Mouse (Mus musculus) monocyte, adult 5-6 weeks (primary cell): ENCODE measurements at regions not wholly inside any gene's neighbourhood (a gene's known extent, or its start where the extent isn't known, plus 50 kb on each side); places are given as distances from the start of the nearest gene placed in this dataset.
A peak's percentile ranks its signal among the peaks of the same experiment; 100 is the strongest.
"Not testable (repeated sequence)": the region's sequence is repeated elsewhere in the genome, so short reads cannot be mapped to it uniquely, and the experiment has no call there.

Source experiments
- ATAC-seq: fragments of 153-309, 156-312 bp; replicated peaks from 2 replicates; pipeline ENCODE4 v1.8.0; 2017; ENCODE audit warnings: mild to moderate bottlenecking; ENCODE audit not compliant: low TSS enrichment, insufficient number of reproducible peaks, severe bottlenecking, poor library complexity, low FRiP score

GRCm38 (mm10) chr2:166446536-166446935 is 267.1 kb downstream of the Prex1 start:
- ATAC-seq = peak; percentile 83

DNA sequence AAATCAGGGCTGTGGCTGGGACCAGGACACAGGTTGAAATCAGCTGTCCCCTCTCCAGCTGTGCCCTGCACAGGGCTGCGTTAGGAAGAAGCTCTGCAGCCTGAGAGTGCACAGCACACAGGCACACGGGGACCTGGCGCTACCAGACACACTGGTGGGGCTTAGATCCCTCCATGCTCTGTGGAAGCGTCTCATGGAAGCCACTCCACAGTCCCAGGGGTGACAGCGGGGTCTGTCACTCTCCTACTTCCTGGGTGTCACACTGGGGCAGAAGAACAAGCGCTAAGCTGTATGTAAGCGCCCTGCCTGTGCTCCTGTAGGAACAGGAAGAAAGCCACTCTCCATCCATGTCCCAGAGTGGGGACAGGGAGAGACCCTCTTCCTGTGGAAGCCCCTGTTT is 267.8 kb downstream of the Prex1 start:
- not testable (repeated sequence) for ATAC-seq

DNA sequence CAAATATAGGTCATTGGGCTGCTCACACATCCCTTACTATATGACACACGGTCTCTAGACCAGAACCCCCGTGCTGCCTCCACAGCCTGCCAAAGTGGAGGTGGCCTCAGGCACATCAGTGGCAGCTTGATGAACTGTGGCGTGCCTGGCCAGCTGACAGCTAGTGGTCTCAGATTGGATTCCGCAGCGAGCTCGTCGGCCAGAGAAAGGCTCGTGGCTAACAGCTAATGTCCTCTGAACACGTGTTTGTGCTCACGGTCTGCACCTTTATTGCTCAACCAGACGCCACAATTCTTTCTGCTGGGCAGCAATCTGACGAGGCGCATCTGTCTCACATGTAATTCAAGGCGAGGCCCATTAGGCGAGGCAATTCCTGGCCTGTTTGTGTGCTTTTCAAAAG is 270.6 kb downstream of the Prex1 start:
- ATAC-seq = no peak

DNA sequence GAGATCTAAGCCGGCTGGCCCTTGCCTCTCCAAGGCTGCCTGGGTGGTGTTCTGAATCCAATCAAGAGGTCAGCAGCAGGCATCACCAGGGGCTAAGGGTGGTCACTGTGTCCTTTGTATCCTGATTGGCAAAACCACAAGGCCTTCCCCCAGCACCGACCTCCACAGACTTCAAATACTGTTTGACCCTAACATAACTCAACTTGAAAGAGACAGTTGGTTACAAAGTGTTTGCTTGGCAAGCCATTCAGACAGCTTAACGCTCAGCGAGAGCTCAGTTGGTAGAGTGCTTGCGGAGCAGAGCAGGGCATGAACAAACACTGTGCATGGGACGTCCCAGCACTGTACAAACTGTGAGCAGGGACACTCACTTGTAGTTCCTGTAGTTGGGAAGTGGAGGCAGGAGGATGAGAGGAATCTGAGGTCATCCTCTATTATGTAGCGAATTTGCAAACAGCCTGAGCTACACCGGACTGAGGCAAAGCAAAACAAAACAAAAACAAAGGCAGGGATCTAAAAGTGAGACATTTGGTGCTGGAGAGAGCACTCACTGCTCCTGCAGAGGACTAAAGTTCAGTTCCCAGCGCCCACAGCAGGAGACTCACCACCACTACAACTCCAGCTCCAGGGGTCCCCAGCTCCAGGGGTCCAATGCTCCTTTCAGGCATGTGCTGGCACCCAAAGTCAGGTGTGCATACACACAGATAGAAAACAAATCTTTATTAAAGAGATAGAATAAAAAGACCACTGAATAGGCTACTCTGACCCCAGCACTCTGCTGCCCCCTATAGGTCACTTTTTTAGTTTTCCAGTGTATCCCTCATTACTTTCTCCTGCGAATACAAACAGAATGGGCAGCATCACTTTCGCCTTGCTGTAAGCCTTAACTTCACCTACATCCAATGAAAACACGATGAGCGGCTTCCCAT is 273.5 kb downstream of the Prex1 start:
- no peak for ATAC-seq

GRCm38 (mm10) chr2:166438207-166438606 is 275.4 kb downstream of the Prex1 start:
- no peak for ATAC-seq

- ATAC-seq = no peak
Measured at GRCm38 (mm10) chr2:166434554-166434953, 279.1 kb downstream of the Prex1 start.

- ATAC-seq = no peak
Measured at GRCm38 (mm10) chr2:166433655-166434333, 278.3 kb upstream of the Sulf2 start.

DNA sequence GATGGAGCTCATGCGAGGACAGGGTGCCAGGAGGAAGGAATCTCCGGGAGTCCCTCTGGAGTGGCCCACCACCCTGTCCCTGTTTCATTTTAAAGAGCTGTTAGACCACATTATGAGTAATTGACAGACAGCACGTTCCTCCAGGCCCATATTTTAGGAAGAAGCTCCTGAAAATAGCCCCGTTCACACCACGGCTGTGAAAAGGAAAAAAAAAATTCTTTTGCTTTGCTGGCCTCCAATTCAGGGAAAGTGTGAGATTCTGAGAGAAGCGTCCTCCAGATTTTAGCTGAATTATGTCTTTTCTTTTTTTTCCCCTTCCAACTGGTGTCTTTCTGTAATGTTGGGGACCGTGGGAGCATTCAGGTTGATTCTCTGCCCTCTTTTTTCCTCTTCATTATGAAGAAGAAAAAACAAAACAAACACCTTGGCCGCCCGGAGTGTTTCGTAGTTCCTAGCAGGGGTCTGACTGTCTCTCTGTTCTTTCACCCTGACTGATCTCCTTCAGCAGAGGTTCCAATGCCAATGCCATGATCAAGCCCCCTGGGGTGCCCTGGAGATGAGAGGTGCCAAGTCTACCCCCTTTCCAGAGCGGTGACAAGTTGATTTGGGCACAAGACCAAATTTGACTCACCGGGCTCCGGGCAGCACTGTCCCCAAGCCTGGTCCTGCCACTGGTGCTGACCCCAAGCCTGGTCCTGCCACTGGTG is 277.6 kb upstream of the Sulf2 start:
- ATAC-seq = no peak

DNA sequence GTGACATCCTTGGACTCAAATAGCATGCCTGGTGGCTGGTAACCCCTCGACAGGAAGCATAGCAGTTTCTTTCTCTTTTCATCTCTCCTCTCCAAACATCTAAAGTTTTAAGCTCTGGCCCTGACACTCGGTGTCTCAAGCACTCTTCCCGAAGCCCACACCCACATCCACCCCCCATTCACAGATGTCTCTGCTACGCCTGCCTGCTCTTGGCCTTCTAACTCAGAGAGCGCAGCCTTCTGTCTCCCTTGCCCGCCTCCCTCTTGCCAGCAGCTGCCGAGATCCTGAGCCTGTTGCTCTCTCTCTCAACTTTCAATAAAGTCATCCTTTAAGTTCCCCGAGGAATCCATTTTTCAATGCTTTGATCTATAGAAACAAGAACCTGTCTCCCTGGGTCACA is 277.1 kb upstream of the Sulf2 start:
- no peak for ATAC-seq

DNA sequence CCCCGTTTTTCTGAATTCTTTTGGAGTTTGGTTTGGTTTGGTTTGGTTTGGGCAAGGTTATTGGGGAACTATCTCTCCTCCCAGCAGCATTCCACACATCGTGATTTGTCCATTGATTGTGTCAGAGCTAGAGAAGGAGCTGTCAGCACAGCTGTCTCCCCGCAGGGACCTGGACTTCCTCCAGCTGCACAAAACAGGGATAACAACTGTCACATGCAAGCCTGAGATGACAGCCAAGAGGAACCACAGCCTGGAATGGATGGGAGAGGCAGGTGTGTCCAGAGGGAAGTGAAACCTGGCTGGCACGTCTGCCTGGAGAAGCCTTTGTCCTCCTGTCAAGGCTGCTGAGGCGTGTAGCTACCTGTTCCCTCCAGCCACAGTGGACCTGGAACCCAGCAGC is 274.5 kb upstream of the Sulf2 start:
- 0 out of 2 replicates have a peak, but pooled peaks have one; percentile 19 for ATAC-seq

DNA sequence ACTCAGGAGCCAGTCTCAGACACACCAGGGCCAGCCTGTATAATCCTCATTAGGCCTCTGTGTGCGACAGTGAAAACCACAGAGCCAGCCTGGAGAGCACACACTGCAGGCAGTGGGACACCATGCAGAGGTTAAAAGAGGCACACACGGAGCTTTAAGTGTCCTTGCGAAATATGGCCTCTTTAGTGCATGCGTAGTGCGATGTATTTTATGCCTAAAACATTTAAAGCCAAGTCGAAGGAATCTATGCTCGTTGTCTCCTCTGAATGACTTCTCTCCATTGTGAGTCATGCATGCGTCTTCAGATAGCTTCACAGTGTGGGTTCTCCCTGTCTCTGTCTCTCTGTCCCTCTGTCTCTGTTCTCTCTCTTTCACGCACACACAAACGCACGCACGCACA is 274.0 kb upstream of the Sulf2 start:
- ATAC-seq = no peak

- ATAC-seq = no peak
Measured at GRCm38 (mm10) chr2:166427390-166427789, 271.9 kb upstream of the Sulf2 start.

DNA sequence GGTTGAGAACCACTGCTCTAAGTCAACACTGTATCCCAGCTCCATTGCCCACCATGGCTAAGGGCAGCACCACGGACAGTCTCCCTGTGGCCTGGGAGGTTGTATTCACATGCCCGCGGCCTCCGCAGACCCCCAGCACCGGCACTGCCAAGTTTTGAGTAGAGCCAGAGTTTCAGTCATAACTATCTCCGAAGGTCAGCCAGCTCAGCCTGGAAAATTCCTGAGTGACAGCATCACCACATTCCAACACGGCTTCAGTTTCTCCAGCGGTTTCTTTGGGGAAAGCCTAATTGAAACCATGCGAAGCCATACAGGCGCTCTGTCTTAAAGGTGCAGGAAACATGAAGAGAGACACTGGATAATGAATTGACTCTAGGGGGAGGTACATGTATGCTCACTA is 271.5 kb upstream of the Sulf2 start:
- ATAC-seq = no peak

DNA sequence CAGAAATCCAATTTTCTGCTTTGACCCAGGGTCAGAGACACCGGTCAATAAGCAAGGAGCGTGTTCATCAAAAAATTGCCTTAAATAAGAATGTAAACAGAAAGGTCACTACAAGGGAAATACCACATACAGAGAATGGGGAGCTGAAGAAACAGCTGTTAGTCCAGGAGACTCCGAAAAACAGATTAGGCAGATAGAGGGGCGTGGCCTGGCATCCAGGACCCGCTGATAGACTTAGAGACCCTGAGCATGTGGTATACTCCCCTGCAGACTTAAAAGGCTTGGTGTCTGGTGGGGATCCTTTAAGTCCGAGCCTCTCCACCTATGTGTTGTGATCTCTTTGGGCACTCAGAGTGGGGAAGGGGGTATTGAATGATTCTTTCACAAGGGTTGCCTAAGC is 271.0 kb upstream of the Sulf2 start:
- no peak for ATAC-seq

GRCm38 (mm10) chr2:166425141-166425540 is 269.7 kb upstream of the Sulf2 start:
- ATAC-seq = no peak

DNA sequence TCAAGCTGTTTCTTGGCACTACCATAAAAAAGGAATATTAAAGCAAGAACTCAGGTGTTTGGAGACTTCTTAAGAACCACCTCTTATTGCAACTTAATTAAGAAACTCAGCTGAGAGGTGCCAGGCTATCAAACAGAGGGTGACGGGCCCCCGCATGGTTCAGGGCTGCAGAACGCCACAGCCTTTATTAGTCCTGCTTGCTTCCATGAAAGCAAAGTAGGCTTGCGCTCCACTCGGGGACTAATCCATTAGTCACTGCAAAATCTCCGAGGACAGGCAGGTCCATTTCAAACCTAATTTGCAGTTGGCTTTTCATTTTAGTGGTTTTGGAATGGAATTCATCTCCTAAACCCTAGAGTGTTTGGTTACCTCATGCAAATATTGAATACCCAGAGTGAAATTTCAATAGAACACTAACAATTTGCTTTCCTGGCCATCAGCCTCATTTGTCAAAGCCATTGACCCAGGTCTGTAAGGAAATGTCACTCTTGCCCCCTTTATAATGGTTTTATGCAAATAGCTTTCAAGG is 267.7 kb upstream of the Sulf2 start:
- no peak for ATAC-seq

GRCm38 (mm10) chr2:166420275-166420674 is 264.8 kb upstream of the Sulf2 start:
- ATAC-seq = peak; percentile 96

DNA sequence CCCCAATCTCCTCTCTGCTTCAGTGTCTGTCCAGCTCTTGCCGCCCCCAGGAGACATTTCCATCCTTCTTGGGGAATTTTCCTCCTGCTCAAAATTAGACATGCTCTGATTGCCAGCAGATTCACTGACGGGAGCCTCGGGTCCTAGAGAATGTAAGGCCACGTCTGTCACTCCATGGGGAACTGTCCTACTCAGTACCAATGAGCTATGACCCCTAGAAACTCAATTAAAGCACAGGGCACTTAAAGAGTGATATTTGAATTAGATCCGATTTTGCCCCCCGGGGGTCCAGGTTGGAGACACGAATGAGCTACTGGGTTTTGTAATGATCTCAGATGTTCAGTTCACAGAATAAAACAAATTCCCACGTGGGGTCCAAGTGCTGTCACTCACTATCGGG is 263.8 kb upstream of the Sulf2 start:
- no peak for ATAC-seq

DNA sequence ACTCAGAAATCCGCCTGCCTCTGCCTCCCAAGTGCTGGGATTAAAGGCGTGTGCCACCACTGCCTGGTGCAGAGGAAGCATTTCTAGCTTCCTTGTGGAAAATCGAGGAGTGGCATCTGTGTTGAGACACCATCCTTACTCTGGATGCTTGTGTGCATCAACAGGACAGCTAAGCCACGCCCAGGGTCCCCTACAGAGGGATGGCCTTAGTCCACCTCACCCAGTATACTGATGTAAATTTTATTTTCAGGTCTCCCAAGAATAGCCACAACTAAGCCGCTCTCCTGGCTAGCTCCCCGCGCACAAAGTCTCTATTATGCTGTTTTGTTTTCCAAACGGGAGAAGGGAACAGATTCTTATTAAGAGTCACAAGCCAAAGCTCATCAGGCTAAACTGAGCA is 262.8 kb upstream of the Sulf2 start:
- ATAC-seq = no peak
